Mouse (Mus musculus) stomach, postnatal 0 days (tissue): ENCODE results near the gene Olfr1387.

Experiments
- CTCF ChIP-seq: IDR thresholded peaks from 2 replicates; pipeline ENCODE4 v1.5.1; 2016; ENCODE audit warnings: antibody characterized with exemption, low read depth, mild to moderate bottlenecking, moderate library complexity
- EP300 ChIP-seq: optimal IDR thresholded peaks from 2 replicates; pipeline ENCODE3; 2016; ENCODE audit warnings: antibody characterized with exemption

DNA sequence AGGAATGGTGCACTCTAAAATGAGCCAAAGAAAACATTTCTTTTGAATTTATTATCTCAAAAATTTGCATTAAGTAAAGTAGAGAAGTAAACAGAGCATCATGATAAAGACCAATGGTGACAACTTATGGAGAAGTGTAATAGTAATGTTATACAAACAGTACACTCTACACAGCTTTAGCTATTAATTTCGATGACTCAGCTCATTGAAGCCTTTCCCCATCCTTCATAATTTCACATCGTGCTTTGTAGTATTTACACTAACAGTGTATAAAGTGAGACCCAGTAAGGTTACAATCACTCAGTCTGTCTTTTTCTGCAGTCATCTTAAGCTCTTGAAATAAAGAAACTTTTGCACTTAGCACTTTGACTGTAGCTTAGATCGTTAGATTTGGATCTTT is 48.4 kb upstream of the Olfr1387 start:
- no peak for TF ChIP-seq EP300
- no peak for TF ChIP-seq CTCF
